Mouse (Mus musculus) liver, adult 2 months (tissue): ENCODE measurements around the gene Ip6k2.

ENCODE experiments used
- CTCF ChIP-seq: fragments of 200-500 bp; IDR thresholded peaks from 2 replicates; pipeline ENCODE4 v1.5.1; 2011; ENCODE audit warnings: low read depth, low read length, control low read depth
- POLR2A ChIP-seq: fragments of 200-500 bp; IDR thresholded peaks from 2 replicates; pipeline ENCODE4 v1.6.1; 2011; ENCODE audit warnings: low read length, control low read depth; ENCODE audit not compliant: insufficient read depth; ENCODE audit errors: extremely low read depth

DNA sequence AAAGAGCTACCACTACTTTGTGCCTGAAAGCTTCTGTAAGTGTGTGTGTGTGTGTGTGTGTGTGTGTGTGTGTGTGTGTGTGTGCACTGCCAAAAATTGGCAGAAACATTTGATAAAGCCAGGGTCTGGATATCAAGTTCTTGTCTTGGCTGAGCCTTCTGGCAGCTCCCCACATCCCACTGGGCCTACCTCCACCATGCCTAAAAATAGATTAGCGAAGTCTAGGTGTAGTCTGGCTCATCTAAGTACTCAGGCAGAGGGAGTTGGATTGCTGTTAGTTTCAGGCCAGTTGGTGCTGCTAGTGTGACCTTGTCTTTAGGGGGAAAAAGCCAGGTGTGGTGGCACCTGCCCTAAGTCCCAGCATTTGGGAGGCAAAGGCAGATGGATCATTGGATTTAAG lies 23.2 kb downstream of the Ip6k2 start:
- no peak for TF ChIP-seq POLR2A
- no peak for TF ChIP-seq CTCF
